Comparison of ENCODE assay signal across 30 mouse cellular contexts in the genomic region with DNA sequence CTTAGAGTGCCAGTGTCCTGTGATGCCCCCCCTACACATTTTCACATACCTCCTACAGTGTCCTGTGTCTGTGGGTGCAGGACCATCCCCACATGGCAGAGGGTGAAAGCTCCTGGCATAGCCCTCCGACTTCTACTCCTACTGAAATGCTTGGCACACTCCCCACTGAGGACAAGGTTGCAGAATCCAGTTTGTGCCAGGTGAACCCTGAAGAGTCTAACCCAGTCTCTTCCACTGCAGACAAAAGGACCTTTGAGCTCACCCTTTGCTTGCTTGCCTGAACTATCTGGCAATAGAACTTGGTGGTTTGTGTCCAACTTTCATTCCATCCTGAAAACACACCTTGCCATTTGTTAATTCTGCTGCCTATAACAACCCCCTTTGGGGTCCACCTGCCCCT. TPM values are rescaled to one million over a fixed set of nuclear protein-coding genes. Genes with fewer than 3 reads are reported as not detected.
DNase-seq lines count a peak whose midpoint lies in the region; TF ChIP-seq lines count a peak whose summit lies in the region.
"Had no signal": no experiment of that assay in that cellular context is flagged by ENCODE, and none has a peak within 500 bp of the region (broad histone marks: within the 10 kb centered on the region; RNA-seq: fewer than 3 reads in every experiment).

No protein-coding gene starts in this region.

- no peak for TF ChIP-seq CTCF in liver, adult 2 months (IDR thresholded peaks at IDR 0.05; ENCODE audit: low read depth, low read length)

- H3K4me3 ChIP-seq in liver, adult 2 months (ENCODE audit: insufficient read depth, low read depth, low read length): no peak overlapping the region
- H3K4me3 ChIP-seq: forebrain, embryonic 10.5 days; forebrain, embryonic 13.5 days; gastrocnemius, adult 2 months; hindbrain, embryonic 12.5 days had no signal

- peak; percentile 65 for DNase-seq in kidney, adult 11 months
- DNase-seq in kidney, postnatal 10 days: no peak
- DNase-seq in kidney, adult 8-10 months: peak; percentile 60 to 77
- DNase-seq in kidney, postnatal 4 days: no peak
- peak; percentile 94 for DNase-seq in liver, adult 2 months (ENCODE audit: extremely low read depth, low read depth, low spot score)
- no peak for DNase-seq in liver
- no peak for DNase-seq in frontal cortex, postnatal 14 days (ENCODE audit: low spot score in 2 of 2)
- DNase-seq: adrenal gland, postnatal 10 days; adrenal gland, postnatal 36 days; cerebellum, adult 18-20 months; cerebellum, adult 9-10 months; cerebellum, postnatal 14 days; gastrocnemius, adult 2 months; gastrocnemius, postnatal 14 days; heart, adult 11 months had no signal

- no peak overlapping the region for H3K27ac ChIP-seq in liver, adult 2 months (replicated peaks; ENCODE audit: insufficient read depth, low read depth, low read length)
- H3K27ac ChIP-seq: forebrain, embryonic 10.5 days; forebrain, embryonic 13.5 days; gastrocnemius, adult 2 months; hindbrain, embryonic 12.5 days had no signal

- no peaks in the 10 kb centered on the region for H3K79me2 ChIP-seq in liver, adult 2 months (ENCODE audit: control insufficient read depth, insufficient read depth, low read length)

- no peak overlapping the region for H3K9ac ChIP-seq in liver, adult 2 months (ENCODE audit: low read depth, low read length)
- H3K9ac ChIP-seq: forebrain, embryonic 13.5 days; hindbrain, embryonic 12.5 days had no signal

- H3K27me3 ChIP-seq in liver, adult 2 months (ENCODE audit: control insufficient read depth, insufficient read depth, low read length): no peaks in the 10 kb centered on the region
- H3K27me3 ChIP-seq: forebrain, embryonic 13.5 days; hindbrain, embryonic 12.5 days had no signal

- whole genome bisulfite sequencing in liver, adult 2 months: 15% methylated on average over 1 of the region's 1 CpGs

- peaks cover 8% of the 10 kb centered on the region for H3K4me1 ChIP-seq in liver, adult 2 months (ENCODE audit: control insufficient read depth, insufficient read depth, low read length)
- H3K4me1 ChIP-seq: forebrain, embryonic 10.5 days; forebrain, embryonic 13.5 days; hindbrain, embryonic 12.5 days had no signal

- H3K36me3 ChIP-seq in liver, adult 2 months (ENCODE audit: control insufficient read depth, insufficient read depth, low read length): no peaks in the 10 kb centered on the region
- H3K36me3 ChIP-seq: forebrain, embryonic 10.5 days; hindbrain, embryonic 12.5 days had no signal

- no peak for TF ChIP-seq POLR2A in liver, adult 2 months (IDR thresholded peaks at IDR 0.05; ENCODE audit: extremely low read depth, insufficient read depth, low read length)

RNA-seq across cellular contexts. Expression of a gene that starts 49.3 kb away (rescaled TPM):
- 6.9 and 13.2 TPM in 2 replicates for total RNA-seq in liver, adult 2 months (2014; rRNA removed)
- polyA plus RNA-seq in liver, adult 2 months (2012; rRNA removed): 30.6 and 34.8 TPM in 2 replicates
- total RNA-seq: hematopoietic stem cell, adult 5-6 weeks had no signal

RNA-seq across cellular contexts. Expression of a gene that starts 56.5 kb away (rescaled TPM):
- total RNA-seq in liver, adult 2 months (2014; rRNA removed): not detected in 2 replicates
- polyA plus RNA-seq in liver, adult 2 months (2012; rRNA removed): not detected in 2 replicates
- total RNA-seq: adrenal gland, adult 18-20 months; adrenal gland, postnatal 10 days; adrenal gland, postnatal 36 days; ES-E14; gastrocnemius, adult 2 months; gastrocnemius, postnatal 14 days; gastrocnemius, postnatal 4 days; heart, adult 8-10 months; heart, postnatal 25 days; hematopoietic stem cell, adult 5-6 weeks had no signal
- polyA plus RNA-seq: embryonic facial prominence, embryonic 11.5 days; embryonic facial prominence, embryonic 14.5 days; forebrain, embryonic 10.5 days; forebrain, embryonic 13.5 days; forebrain, embryonic 16.5 days; heart, embryonic 11.5 days; heart, embryonic 14.5 days; heart, postnatal 0 days; hindbrain, embryonic 12.5 days had no signal

Comparison
In these comparisons a context has a peak if more than half of its experiments do, and no peak if none do; other contexts are left out.
1. DNase-seq: peak in kidney, adult 11 months (single experiment), kidney, adult 8-10 months (2 of 2) and liver, adult 2 months (single experiment); none in kidney, postnatal 10 days (single experiment), kidney, postnatal 4 days (0 of 2), liver (single experiment) and frontal cortex, postnatal 14 days (0 of 2).